Mouse (Mus musculus) heart, embryonic 11.5 days (tissue): ENCODE data around the gene Plcb1. TPM values are rescaled to one million over a fixed set of nuclear protein-coding genes. Genes with fewer than 3 reads are reported as not detected.
A peak's percentile ranks its signal among the peaks of the same experiment; 100 is the strongest.

Source experiments
- ATAC-seq: fragments of 200-750 bp; cut with Nextera tagmentation; replicated peaks from 2 replicates; pipeline ENCODE4 v1.8.0; 2017; ENCODE audit warnings: moderate library complexity; ENCODE audit not compliant: insufficient number of reproducible peaks, low FRiP score, low TSS enrichment
- H3K27ac ChIP-seq: fragments of 300-500 bp; sonication (generic); 2 replicates; pipeline ENCODE4 v1.5.1; 2014; ENCODE audit warnings: mild to moderate bottlenecking, low read depth, low read length
- H3K27me3 ChIP-seq: fragments of 300-500 bp; sonication (generic); 2 replicates; pipeline ENCODE4 v1.6.1; 2014; ENCODE audit warnings: mild to moderate bottlenecking, low read length, mixed read lengths; ENCODE audit not compliant: control insufficient read depth, insufficient read depth
- H3K36me3 ChIP-seq: fragments of 300-500 bp; sonication (generic); 2 replicates; pipeline ENCODE4 v1.6.1; 2014; ENCODE audit warnings: mild to moderate bottlenecking, low read length, moderate library complexity, mixed read lengths; ENCODE audit not compliant: control insufficient read depth, insufficient read depth
- H3K4me1 ChIP-seq: fragments of 300-500 bp; sonication (generic); 2 replicates; pipeline ENCODE4 v1.6.1; 2014; ENCODE audit warnings: low read length; ENCODE audit not compliant: control insufficient read depth, insufficient read depth
- H3K4me2 ChIP-seq: fragments of 300-500 bp; sonication (generic); 2 replicates; pipeline ENCODE4 v1.6.1; 2014; ENCODE audit warnings: mild to moderate bottlenecking, moderate library complexity
- H3K4me3 ChIP-seq: fragments of 300-500 bp; sonication (generic); 2 replicates; pipeline ENCODE4 v1.5.1; 2014; ENCODE audit warnings: low read depth, low read length
- H3K9ac ChIP-seq: fragments of 300-500 bp; sonication (generic); 2 replicates; pipeline ENCODE4 v1.6.1; 2014; ENCODE audit warnings: mild to moderate bottlenecking, low read depth, low read length, moderate library complexity
- H3K9me3 ChIP-seq: fragments of 300-500 bp; sonication (generic); replicated peaks from 2 replicates; pipeline ENCODE4 v1.6.1; 2016; ENCODE audit warnings: low read length; ENCODE audit not compliant: control insufficient read depth
- WGBS: fragments of 180-500 bp; shearing (Covaris S2); extraction: QIAGEN DNeasy Blood & Tissue Kit; methylation state at CpG from one replicate; pipeline ENCODE4 v1.1.7; 2014; ENCODE audit not compliant: insufficient replicate concordance; 5-methylcytosine and 5-hydroxymethylcytosine counted together
- polyA plus RNA-seq: library from polyadenylated mRNA; unstranded; fragments of >200 nt; fragmentation: Nextera tagmentation; extraction: Ambion mirVana; gene quantifications from 2 replicates; pipeline ENCODE4 v1.2.1, GENCODE M21; 2014

Gene Plcb1
- polyA plus RNA-seq, 1 experiment from 2014 or later, result 7.2 TPM

GRCm38 (mm10) chr2:135394698-135395097, 608.8 kb downstream of the Plcb1 start:
- Histone ChIP-seq H3K9ac (no peak overlapping the region), H3K36me3 (no peaks in the 10 kb centered on the region), H3K27ac (no peak overlapping the region), H3K4me1 (no peaks in the 10 kb centered on the region), H3K9me3 (no peaks in the 10 kb centered on the region), H3K4me2 (no peak overlapping the region), H3K4me3 (no peak overlapping the region), H3K27me3 (no peaks in the 10 kb centered on the region)
- no peak for ATAC-seq
- WGBS, result 74% methylated on average over 3 of the region's 3 CpGs

- Histone ChIP-seq H3K36me3 (no peaks in the 10 kb centered on the region), H3K4me1 (no peaks in the 10 kb centered on the region), H3K9me3 (no peaks in the 10 kb centered on the region), H3K4me3 (no peak overlapping the region), H3K9ac (no peak overlapping the region), H3K27ac (no peak overlapping the region), H3K27me3 (no peaks in the 10 kb centered on the region), H3K4me2 (no peak overlapping the region)
- WGBS, result 65% methylated on average over 3 of the region's 3 CpGs
- ATAC-seq, result no peak
These were observed 610.5 kb downstream of the Plcb1 start for GRCm38 (mm10) chr2:135396375-135396774.

DNA sequence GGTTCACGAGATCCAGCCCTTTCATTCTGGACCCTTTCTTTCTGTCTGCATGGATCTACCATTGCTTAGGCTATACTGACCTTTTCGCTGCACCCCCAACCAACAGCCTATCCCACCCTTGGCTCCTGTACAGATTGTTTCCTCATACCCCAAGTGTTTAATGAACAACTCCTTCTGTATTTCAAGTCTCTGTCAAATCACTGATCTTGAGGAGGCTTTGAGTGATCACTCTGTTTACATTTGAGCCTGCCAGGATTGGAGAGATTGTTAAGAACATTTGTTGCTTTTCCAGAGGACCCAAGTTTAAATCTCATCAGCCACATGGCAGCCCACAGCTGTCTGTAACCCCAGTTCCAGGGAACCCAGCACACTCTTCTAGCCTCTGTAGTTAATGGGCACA, 612.1 kb downstream of the Plcb1 start:
- Histone ChIP-seq H3K9ac (no peak overlapping the region), H3K27me3 (no peaks in the 10 kb centered on the region), H3K36me3 (no peaks in the 10 kb centered on the region), H3K27ac (no peak overlapping the region), H3K9me3 (no peaks in the 10 kb centered on the region), H3K4me3 (no peak overlapping the region), H3K4me2 (no peak overlapping the region), H3K4me1 (no peaks in the 10 kb centered on the region)
- 75% methylated on average over 2 of the region's 2 CpGs for WGBS
- ATAC-seq, result no peak

GRCm38 (mm10) chr2:135399760-135400159, 613.9 kb downstream of the Plcb1 start:
- Histone ChIP-seq H3K4me1 (no peaks in the 10 kb centered on the region), H3K27ac (no peak overlapping the region), H3K27me3 (no peaks in the 10 kb centered on the region), H3K36me3 (no peaks in the 10 kb centered on the region), H3K4me2 (no peak overlapping the region), H3K9ac (no peak overlapping the region), H3K9me3 (no peaks in the 10 kb centered on the region), H3K4me3 (no peak overlapping the region)
- ATAC-seq, result no peak
- 79% methylated on average over 6 of the region's 6 CpGs for WGBS

DNA sequence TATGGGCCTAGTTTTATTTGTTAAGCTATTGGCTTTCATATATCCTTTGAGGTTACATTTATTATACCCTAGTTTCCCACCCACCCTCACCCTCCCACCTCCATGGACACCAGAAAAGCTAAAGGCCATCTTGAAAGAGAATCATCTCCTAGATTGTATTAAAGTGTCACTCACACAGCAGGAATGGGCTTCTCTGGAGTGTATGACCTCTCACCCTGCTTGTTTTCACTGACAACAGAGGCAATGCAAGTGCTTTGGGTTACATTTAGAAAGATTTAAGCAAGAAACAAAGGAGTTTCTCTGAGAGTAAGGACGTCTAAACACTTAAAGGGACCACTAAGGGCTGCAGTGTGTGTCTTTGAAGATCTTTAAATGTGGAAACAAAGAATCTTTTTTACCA, 617.0 kb downstream of the Plcb1 start:
- no peaks in the 10 kb centered on the region for H3K27me3 ChIP-seq
- H3K27ac ChIP-seq, result no peak overlapping the region
- H3K4me2 ChIP-seq, result no peak overlapping the region
- H3K36me3 ChIP-seq, result no peaks in the 10 kb centered on the region
- H3K4me3 ChIP-seq, result no peak overlapping the region
- H3K4me1 ChIP-seq, result no peaks in the 10 kb centered on the region
- 27% methylated on average over 1 of the region's 1 CpGs for WGBS
- no peaks in the 10 kb centered on the region for H3K9me3 ChIP-seq
- no peak for ATAC-seq
- H3K9ac ChIP-seq, result no peak overlapping the region

DNA sequence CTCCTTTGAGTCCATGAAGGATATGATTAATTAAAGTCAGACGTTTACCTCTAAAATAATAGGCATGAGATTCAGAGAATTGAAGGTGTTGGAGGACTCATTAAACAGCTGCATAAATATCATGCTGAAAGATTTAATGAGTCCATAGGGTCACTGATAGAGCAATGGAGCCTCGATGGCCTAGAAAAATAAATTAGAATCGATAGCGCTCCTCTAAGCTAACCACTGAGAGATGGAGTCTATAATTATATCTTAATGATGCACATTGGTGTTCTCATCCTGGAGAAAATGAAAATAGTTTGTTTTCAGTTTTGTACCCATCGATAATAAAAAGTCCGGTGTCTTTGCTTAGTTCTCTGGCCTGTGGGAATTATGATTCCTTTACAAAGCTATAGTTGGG, 617.5 kb downstream of the Plcb1 start:
- H3K9ac ChIP-seq, result no peak overlapping the region
- no peaks in the 10 kb centered on the region for H3K27me3 ChIP-seq
- no peak overlapping the region for H3K27ac ChIP-seq
- no peaks in the 10 kb centered on the region for H3K9me3 ChIP-seq
- WGBS, result 84% methylated on average over 6 of the region's 6 CpGs
- no peak for ATAC-seq
- no peak overlapping the region for H3K4me3 ChIP-seq
- no peak overlapping the region for H3K4me2 ChIP-seq
- no peaks in the 10 kb centered on the region for H3K4me1 ChIP-seq
- H3K36me3 ChIP-seq, result no peaks in the 10 kb centered on the region

- WGBS, result 67% methylated on average over 1 of the region's 1 CpGs
These were observed 618.2 kb downstream of the Plcb1 start for GRCm38 (mm10) chr2:135404095-135404494.

DNA sequence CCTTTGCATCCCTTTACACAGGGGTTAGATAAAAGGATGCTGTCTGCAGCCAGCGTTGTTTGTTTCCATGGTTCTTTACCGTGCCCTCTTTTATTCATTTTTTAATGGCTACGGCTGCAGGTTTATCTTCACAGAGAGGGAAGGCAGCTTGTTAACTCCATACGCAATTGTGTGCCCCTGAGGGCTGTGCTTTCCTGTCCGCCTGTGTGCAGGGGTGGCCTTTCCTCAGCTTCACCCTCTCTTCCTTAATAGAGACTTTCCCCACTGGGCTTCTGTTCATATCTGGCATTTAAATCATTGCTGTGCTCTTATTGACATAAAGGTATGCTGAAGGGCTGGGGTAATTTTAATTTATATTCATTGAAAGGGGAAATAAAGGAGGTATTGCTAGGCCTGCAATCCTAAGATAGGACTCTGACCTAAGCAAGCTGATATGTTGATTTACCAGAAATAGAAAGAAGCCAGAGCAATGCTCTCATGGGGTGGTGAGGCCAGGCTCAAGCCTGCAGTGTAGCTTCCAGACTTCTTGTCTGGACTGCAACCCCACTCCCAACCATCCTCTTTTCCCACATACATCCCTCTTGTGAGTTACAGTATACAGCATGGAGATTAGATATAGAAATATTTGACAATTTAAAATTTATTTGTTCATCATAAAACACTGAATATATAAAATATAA, 623.7 kb downstream of the Plcb1 start:
- H3K9ac ChIP-seq, result no peak overlapping the region
- 47% methylated on average over 5 of the region's 5 CpGs for WGBS
- H3K4me3 ChIP-seq, result no peak overlapping the region
- H3K27ac ChIP-seq, result peak overlapping the region; percentile 71
- H3K4me2 ChIP-seq, result no peak overlapping the region
- no peaks in the 10 kb centered on the region for H3K27me3 ChIP-seq
- ATAC-seq, result no peak
- peaks cover 8% of the 10 kb centered on the region; the same call in 1 of the 2 replicates for H3K4me1 ChIP-seq
- no peaks in the 10 kb centered on the region for H3K9me3 ChIP-seq
- no peaks in the 10 kb centered on the region for H3K36me3 ChIP-seq

More at GRCm38 (mm10) chr2:135404095-135404494, 618.2 kb downstream of the Plcb1 start:
- H3K27ac ChIP-seq, result no peak overlapping the region
- no peak overlapping the region for H3K4me3 ChIP-seq
- H3K36me3 ChIP-seq, result no peaks in the 10 kb centered on the region
- no peaks in the 10 kb centered on the region for H3K9me3 ChIP-seq
- no peak for ATAC-seq
- no peak overlapping the region for H3K4me2 ChIP-seq
- H3K9ac ChIP-seq, result no peak overlapping the region
- peaks cover under 1% of the 10 kb centered on the region; the same call in 1 of the 2 replicates for H3K4me1 ChIP-seq
- no peaks in the 10 kb centered on the region for H3K27me3 ChIP-seq

DNA sequence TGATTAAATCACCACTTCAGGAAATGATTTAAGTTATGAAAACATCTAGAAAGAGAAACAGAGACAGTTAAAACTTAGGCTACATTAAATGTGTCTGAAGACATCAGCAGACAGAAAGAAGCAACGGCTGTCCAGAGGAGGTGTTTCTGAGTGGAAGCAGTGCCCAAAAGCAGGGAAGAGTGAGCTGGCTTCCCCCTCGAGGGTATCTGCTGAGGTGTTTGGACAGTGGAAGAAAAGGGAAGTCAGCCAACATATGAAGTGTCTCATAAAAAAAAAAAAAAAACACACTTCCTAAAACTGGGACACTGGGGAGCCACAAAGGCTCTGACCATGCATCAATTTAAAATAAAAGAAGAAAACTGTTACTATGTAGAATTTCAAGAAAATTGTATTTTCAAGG, 625.8 kb downstream of the Plcb1 start:
- no peak for ATAC-seq
- no peak overlapping the region for H3K27ac ChIP-seq
- no peaks in the 10 kb centered on the region for H3K36me3 ChIP-seq
- no peak overlapping the region for H3K4me3 ChIP-seq
- peaks cover 8% of the 10 kb centered on the region; the same call in 1 of the 2 replicates for H3K4me1 ChIP-seq
- no peak overlapping the region for H3K4me2 ChIP-seq
- H3K27me3 ChIP-seq, result no peaks in the 10 kb centered on the region
- no peaks in the 10 kb centered on the region for H3K9me3 ChIP-seq
- H3K9ac ChIP-seq, result no peak overlapping the region
- 21% methylated on average over 2 of the region's 2 CpGs for WGBS
